Mouse (Mus musculus): ENCODE results near the gene Galnt3. TPM values are rescaled to one million over a fixed set of nuclear protein-coding genes. Genes with fewer than 3 reads are reported as not detected.

The Galnt3 gene
- polyA plus RNA-seq, 1 experiment, result 1.3 TPM

- no peak for DNase-seq
- Histone ChIP-seq H3K36me3 (ENCODE audit: control insufficient read depth, insufficient read depth, low read length) (no peaks in the 10 kb centered on the region), H3K27me3 (ENCODE audit: control insufficient read depth, insufficient read depth, low read length) (no peaks in the 10 kb centered on the region), H3K4me3 (ENCODE audit: control insufficient read depth, insufficient read depth, low read length) (no peak overlapping the region), H3K27ac (ENCODE audit: control insufficient read depth, insufficient read depth, low read length) (no peak overlapping the region), H3K4me1 (replicated peaks; ENCODE audit: control insufficient read depth, insufficient read depth, low read length) (no peaks in the 10 kb centered on the region)
- no peak for TF ChIP-seq CTCF (IDR thresholded peaks at IDR 0.05; ENCODE audit: borderline replicate concordance, control insufficient read depth, extremely low read depth, insufficient read depth, low read length, poor library complexity)
- TF ChIP-seq POLR2A (IDR thresholded peaks at IDR 0.05; ENCODE audit: control insufficient read depth, extremely low read depth, insufficient read depth, low read length, poor library complexity), result no peak
Measured at GRCm38 (mm10) chr2:66040611-66041010, 84.2 kb downstream of the Galnt3 start.

DNA sequence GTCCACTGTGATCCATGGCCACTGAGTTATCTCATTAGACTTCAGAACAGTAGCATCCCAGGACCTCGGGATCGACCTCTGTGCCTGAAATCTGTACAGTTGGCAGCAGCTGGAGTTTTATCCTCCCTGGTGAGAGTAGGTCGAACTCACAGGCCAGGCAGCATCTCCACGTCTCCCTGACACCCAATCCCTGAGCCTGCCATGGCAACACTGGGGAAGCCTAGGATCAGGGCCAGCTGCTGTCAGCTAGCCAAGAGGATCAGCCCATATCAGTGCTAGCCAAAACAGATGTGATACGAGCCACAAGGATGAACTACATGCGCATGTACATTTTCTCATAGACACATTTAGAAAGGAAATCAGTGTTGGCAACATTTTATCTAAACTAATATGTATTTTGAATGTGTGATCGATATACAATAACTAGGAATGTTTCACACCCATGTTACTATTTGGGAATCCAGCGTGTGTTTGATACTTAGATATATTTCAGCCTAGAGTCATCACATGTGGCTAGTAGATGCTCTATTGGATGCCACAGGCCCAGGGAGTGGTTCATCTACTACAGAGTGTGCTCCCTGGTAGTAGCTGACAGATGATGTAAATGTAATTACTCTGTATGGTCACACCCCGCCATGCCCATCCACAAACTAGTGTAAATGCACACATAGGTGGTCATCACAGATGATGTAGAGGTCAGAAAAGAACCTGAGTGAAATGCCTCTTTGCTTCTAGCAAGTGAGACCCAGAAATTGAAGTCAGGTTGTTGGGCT is 89.7 kb downstream of the Galnt3 start:
- Histone ChIP-seq H3K4me3 (ENCODE audit: control insufficient read depth, insufficient read depth, low read length) (no peak overlapping the region), H3K27me3 (ENCODE audit: control insufficient read depth, insufficient read depth, low read length) (no peaks in the 10 kb centered on the region), H3K27ac (ENCODE audit: control insufficient read depth, insufficient read depth, low read length) (no peak overlapping the region), H3K4me1 (replicated peaks; ENCODE audit: control insufficient read depth, insufficient read depth, low read length) (no peaks in the 10 kb centered on the region), H3K36me3 (ENCODE audit: control insufficient read depth, insufficient read depth, low read length) (no peaks in the 10 kb centered on the region)
- no peak for DNase-seq
- WGBS, result 91% methylated on average over 9 of the region's 9 CpGs
- no peak for TF ChIP-seq POLR2A (IDR thresholded peaks at IDR 0.05; ENCODE audit: control insufficient read depth, extremely low read depth, insufficient read depth, low read length, poor library complexity)
- no peak for TF ChIP-seq CTCF (IDR thresholded peaks at IDR 0.05; ENCODE audit: borderline replicate concordance, control insufficient read depth, extremely low read depth, insufficient read depth, low read length, poor library complexity)

Other genes with a start within 250 kb of the Galnt3 start
- gene Ttc21b, start 131.6 kb upstream of the Galnt3 start, polyA plus RNA-seq (2012; rRNA removed), result 3.0 and 3.4 TPM in 2 replicates